Comparison of ENCODE assay signal across 20 mouse cellular contexts in genomic region chr6:143110371-143110770, GRCm38 (mm10). TPM values are rescaled to one million over a fixed set of nuclear protein-coding genes. Genes with fewer than 3 reads are reported as not detected.
DNase-seq lines count a peak whose midpoint lies in the region; ATAC-seq and TF ChIP-seq lines count a peak whose summit lies in the region.
"Had no signal": no experiment of that assay in that cellular context is flagged by ENCODE, and none has a peak within 500 bp of the region (broad histone marks: within the 10 kb centered on the region; RNA-seq: fewer than 3 reads in every experiment).

No protein-coding gene starts in this region.

- no peaks in the 10 kb centered on the region for H3K9me3 ChIP-seq in hindbrain, embryonic 11.5 days (ENCODE audit: control insufficient read depth, low read length)
- H3K9me3 ChIP-seq: forebrain, embryonic 10.5 days; hindbrain, embryonic 12.5 days had no signal

- H3K4me1 ChIP-seq in testis, adult 2 months (ENCODE audit: control insufficient read depth, insufficient read depth, low read length), result peaks cover 5% of the 10 kb centered on the region
- no peaks in the 10 kb centered on the region for H3K4me1 ChIP-seq in hindbrain, embryonic 11.5 days (replicated peaks; ENCODE audit: control insufficient read depth, insufficient read depth, low read length)
- H3K4me1 ChIP-seq: hindbrain, embryonic 12.5 days had no signal

- TF ChIP-seq CTCF in left cerebral cortex, adult 2 months (IDR thresholded peaks at IDR 0.05), result peak; percentile 38
- TF ChIP-seq CTCF in Patski (IDR thresholded peaks at IDR 0.05), result peak; percentile 45
- peak; percentile 33; the same call in 1 of the 2 replicates for TF ChIP-seq CTCF in testis, adult 2 months (IDR thresholded peaks at IDR 0.05; ENCODE audit: control insufficient read depth, insufficient read depth, insufficient replicate concordance, low read depth, low read length)

- TF ChIP-seq POLR2A in testis, adult 2 months (IDR thresholded peaks at IDR 0.05; ENCODE audit: control insufficient read depth, low read depth, low read length), result no peak

- intact Hi-C loops in left cerebral cortex, adult 2 months (cut with DNase I), result no loop called here
- intact Hi-C loops in left cerebral cortex, postnatal 4 days (cut with DNase I), result loop anchor here (5.0 kb wide), 1 partner anchor 797 kb away; no protein-coding TSS in a partner anchor

- in situ Hi-C loops in Patski (cut with MboI; ENCODE audit: low pct_unique_long_range_greater_than_20kb), result no loop called here

- no peaks in the 10 kb centered on the region for H3K27me3 ChIP-seq in Patski
- no peaks in the 10 kb centered on the region for H3K27me3 ChIP-seq in testis, adult 2 months (ENCODE audit: control insufficient read depth, insufficient read depth, low read length)
- H3K27me3 ChIP-seq in hindbrain, embryonic 11.5 days (ENCODE audit: control insufficient read depth, insufficient read depth, low read length), result no peaks in the 10 kb centered on the region
- H3K27me3 ChIP-seq: hindbrain, embryonic 12.5 days had no signal

- H3K4me3 ChIP-seq in left cerebral cortex, adult 2 months, result no peak overlapping the region
- H3K4me3 ChIP-seq in testis, adult 2 months (ENCODE audit: control insufficient read depth, low read depth, low read length), result no peak overlapping the region
- no peak overlapping the region for H3K4me3 ChIP-seq in hindbrain, embryonic 11.5 days (ENCODE audit: low read depth, low read length)
- H3K4me3 ChIP-seq: forebrain, embryonic 10.5 days; hindbrain, embryonic 12.5 days had no signal

- no peaks in the 10 kb centered on the region for H3K36me3 ChIP-seq in testis, adult 2 months (ENCODE audit: control insufficient read depth, insufficient read depth, low read length)
- no peaks in the 10 kb centered on the region for H3K36me3 ChIP-seq in hindbrain, embryonic 11.5 days (ENCODE audit: control insufficient read depth, insufficient read depth, low read length)
- H3K36me3 ChIP-seq: forebrain, embryonic 10.5 days; hindbrain, embryonic 12.5 days had no signal

- peak; percentile 44 for ATAC-seq in Patski
- no peak for ATAC-seq in hindbrain, embryonic 11.5 days (ENCODE audit: low FRiP score)
- ATAC-seq: activated CD4-positive, CD25-positive, alpha-beta regulatory T cell, adult 4 months; midbrain, embryonic 16.5 days had no signal

- no peak for DNase-seq in left cerebral cortex, adult 2 months (ENCODE audit: extremely low spot score in 1 of 2, low spot score in 2 of 2)
- no peak for DNase-seq in left cerebral cortex, postnatal 4 days
- DNase-seq in ES-CJ7 (ENCODE audit: low read depth, low spot score), result peak; percentile 71
- DNase-seq in Patski (ENCODE audit: low read depth, low spot score), result no peak
- no peak for DNase-seq in lung, postnatal 36 days
- DNase-seq in hindbrain, embryonic 11.5 days (ENCODE audit: low spot score), result no peak
- DNase-seq: cerebellum, adult 2 months; cerebellum, postnatal 36 days; gastrocnemius, postnatal 14 days; kidney, adult 9 months; liver; lung, adult 18-20 months; right cerebral cortex, postnatal 14 days; spleen, adult 18-20 months; thymus, postnatal 14 days had no signal

- 83% methylated on average over 7 of the region's 7 CpGs for WGBS in hindbrain, embryonic 11.5 days

- H3K27ac ChIP-seq in left cerebral cortex, adult 2 months, result no peak overlapping the region
- H3K27ac ChIP-seq in testis, adult 2 months (ENCODE audit: control insufficient read depth, insufficient read depth, low read depth, low read length), result no peak overlapping the region
- H3K27ac ChIP-seq in hindbrain, embryonic 11.5 days (ENCODE audit: low read depth, low read length), result no peak overlapping the region
- H3K27ac ChIP-seq: forebrain, embryonic 10.5 days; hindbrain, embryonic 12.5 days had no signal

- CTCF ChIA-PET in Patski (lab: Charles Lee), result interaction anchor here (1.2 to 2.5 kb wide), 4 partner anchors 8 to 86 kb away, joined by 3 to 9 read pairs (median 4); no protein-coding TSS in a partner anchor

- H3K9ac ChIP-seq in hindbrain, embryonic 11.5 days (ENCODE audit: low read depth, low read length), result no peak overlapping the region
- H3K9ac ChIP-seq: hindbrain, embryonic 12.5 days had no signal

- POLR2A ChIA-PET in Patski (lab: Charles Lee), result no interaction called here

- no peak overlapping the region for H3K4me2 ChIP-seq in hindbrain, embryonic 11.5 days (replicated peaks; ENCODE audit: low read depth, low read length)
- H3K4me2 ChIP-seq: hindbrain, embryonic 12.5 days had no signal

RNA-seq across cellular contexts. Expression of gene C2cd5, which starts 10.4 kb away (rescaled TPM):
- total RNA-seq in left cerebral cortex, adult 2 months (2021), result 100 to 1,000 TPM; 103 to 104 TPM
- total RNA-seq in left cerebral cortex, postnatal 4 days (2021), result 10 to 100 TPM; 82.9 to 84.7 TPM
- polyA plus RNA-seq in Patski (2021), result 18.7 TPM
- 11.9 and 13.7 TPM in 2 replicates for polyA plus RNA-seq in testis, adult 2 months (2012; rRNA removed)
- 33.1 and 35.5 TPM in 2 replicates for polyA plus RNA-seq in hindbrain, embryonic 11.5 days (2014; fragmentation: Nextera tagmentation; extraction: Ambion mirVana)

RNA-seq across cellular contexts. Expression of gene Etnk1, which starts 56.6 kb away (rescaled TPM):
- 100 to 1,000 TPM; 199 to 201 TPM for total RNA-seq in left cerebral cortex, adult 2 months (2021)
- total RNA-seq in left cerebral cortex, postnatal 4 days (2021), result 100 to 1,000 TPM; 127 to 129 TPM
- 42.2 TPM for polyA plus RNA-seq in Patski (2021)
- 48.3 and 52.2 TPM in 2 replicates for polyA plus RNA-seq in testis, adult 2 months (2012; rRNA removed)
- polyA plus RNA-seq in hindbrain, embryonic 11.5 days (2014; fragmentation: Nextera tagmentation; extraction: Ambion mirVana), result 35.5 and 35.9 TPM in 2 replicates
